Mouse (Mus musculus): ENCODE results near the gene Atp1a2.

Gene Atp1a2

GRCm38 (mm10) chr1:172305153-172305552, 7.3 kb upstream of the Atp1a2 start:
- DNase-seq (ENCODE audit: low read depth, low spot score) = no peak

DNA sequence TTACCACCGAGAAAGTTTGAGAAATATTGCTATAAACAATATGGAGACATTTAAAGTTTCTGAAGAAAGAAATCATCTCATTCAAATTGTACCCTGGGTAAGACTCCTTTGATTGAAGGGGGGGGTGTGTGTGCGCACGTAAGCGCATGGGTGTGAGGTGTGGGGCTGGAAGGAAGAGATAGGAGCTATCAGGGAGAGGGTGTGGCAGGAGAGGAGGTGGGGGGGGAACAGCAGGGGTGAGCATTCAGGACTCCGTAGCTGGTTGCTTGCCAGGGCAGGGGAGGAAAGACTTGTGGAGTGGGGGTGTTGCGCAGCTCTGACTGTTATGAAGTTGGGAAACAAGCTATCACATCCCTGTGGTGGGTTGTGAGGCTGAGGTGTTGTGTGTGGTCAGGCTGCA, 6.6 kb upstream of the Atp1a2 start:
- DNase-seq (ENCODE audit: low read depth, low spot score) = no peak

GRCm38 (mm10) chr1:172302851-172303250, 5.0 kb upstream of the Atp1a2 start:
- no peak for DNase-seq (ENCODE audit: low read depth, low spot score)

- DNase-seq (ENCODE audit: low read depth, low spot score) = no peak
Measured at GRCm38 (mm10) chr1:172302311-172302710, 4.4 kb upstream of the Atp1a2 start.

- DNase-seq (ENCODE audit: low read depth, low spot score) = no peak
Measured at GRCm38 (mm10) chr1:172301180-172301579, 3.3 kb upstream of the Atp1a2 start.

GRCm38 (mm10) chr1:172300247-172300646, 2.4 kb upstream of the Atp1a2 start:
- no peak for DNase-seq (ENCODE audit: low read depth, low spot score)

DNA sequence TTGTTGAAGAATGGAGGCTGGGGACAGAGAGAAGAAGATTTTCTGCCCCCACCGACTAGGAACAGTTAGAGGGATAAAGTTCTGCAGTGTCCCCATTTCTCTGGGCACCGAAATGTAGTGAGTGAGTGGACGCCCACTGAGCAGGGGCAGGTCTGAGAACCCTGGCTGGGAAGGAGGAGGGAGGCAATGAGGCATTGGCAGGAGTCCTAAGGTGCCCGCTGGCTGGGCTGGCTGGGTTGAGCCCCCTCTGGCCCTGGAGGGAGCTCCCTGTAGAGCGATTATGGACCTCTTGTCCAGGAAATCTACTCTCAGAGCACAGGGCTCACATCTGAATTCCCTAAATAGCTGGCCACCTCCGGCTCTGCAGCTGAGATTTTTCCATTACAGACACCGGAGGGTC, 1.7 kb upstream of the Atp1a2 start:
- no peak for DNase-seq (ENCODE audit: low read depth, low spot score)

DNA sequence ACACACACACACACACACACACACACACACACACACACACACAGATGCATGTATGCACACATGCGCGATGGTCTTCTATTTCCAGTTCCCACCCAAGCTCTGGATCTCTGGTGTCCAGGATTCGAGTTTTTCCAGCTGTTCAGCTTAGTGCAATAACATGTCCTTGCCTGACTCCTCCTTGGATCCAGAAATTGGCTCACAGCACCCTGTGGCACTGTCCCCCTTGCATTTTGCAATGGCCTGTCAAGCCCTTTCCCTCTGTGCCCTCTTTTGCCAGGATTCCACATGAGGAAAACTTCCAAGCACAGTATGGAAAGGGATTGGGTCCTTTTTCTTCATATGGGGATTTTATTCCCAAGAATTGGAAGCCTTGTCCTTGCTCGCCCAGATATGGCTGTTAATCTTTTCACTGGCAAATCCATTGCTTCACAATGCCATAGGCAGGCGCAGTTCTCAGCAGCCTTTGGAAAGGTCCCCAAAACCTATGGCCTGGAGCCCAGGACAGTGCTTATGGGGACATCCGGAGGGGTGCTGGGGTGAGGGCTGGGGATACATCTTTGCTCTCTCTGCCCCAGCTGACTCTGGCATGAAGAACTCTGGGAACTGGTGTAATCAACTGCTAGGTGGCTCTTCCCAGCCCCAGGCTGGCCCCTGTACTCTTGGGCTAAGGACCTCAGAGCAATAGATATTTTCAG, 901 bp downstream of the Atp1a2 start:
- DNase-seq (ENCODE audit: low read depth, low spot score) = no peak

GRCm38 (mm10) chr1:172295751-172296197, 2.1 kb downstream of the Atp1a2 start:
- no peak for DNase-seq (ENCODE audit: low read depth, low spot score)

DNA sequence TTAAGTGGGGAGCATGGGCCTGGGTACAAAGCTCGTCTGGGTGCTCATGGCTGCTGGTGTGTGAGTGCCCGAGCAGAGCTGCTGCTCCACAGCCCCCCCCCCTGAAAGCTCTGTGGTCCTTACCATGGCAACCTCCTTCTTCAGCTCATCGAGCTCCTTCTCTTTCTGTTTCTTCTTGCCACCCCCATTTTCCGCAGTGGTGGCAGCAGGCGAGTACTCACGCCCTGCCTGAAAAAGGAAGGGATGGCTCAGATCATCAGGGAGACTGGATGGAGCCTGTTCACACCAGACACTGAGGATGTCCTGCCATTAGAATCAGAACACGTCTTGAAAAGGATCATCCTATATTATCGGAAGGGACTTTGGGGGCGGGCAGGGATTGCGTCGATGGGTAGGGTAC, 4.4 kb downstream of the Atp1a2 start:
- DNase-seq (ENCODE audit: low read depth, low spot score) = no peak

DNA sequence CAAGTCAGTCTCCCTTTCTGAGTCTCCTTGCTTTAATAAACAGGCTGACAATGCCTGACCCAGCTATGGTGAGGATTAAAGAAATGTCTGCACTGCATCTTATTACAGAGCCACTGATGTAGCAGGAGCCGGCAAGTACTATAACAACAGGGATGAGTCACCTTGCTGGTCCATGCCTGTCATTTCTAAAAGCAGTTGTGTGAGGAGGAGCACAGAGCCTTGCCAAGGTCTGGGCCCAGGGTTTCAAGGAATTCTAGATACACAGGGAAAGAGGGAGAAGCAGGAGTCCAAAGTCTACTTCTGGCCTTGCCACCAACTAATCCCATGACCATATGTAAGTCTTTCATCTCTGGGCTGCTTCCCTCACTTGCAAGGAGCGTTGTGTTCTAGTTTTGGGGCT, 5.0 kb downstream of the Atp1a2 start:
- no peak for DNase-seq (ENCODE audit: low read depth, low spot score)

DNA sequence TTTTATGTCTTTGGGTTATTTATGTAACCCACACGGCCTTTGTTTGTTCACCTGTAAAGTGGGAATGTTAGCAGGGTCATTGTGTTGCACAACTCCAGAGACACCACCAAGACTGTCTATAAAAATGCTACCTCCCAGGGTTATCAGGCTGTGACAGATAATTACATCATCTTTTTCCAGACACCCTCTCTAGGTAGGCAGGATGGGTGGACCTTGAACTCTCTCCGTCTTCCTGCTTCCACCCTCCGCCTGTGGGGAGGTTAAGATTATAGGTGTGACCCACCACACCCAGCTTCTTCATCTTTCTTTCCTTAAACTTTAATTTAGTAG, 8.3 kb downstream of the Atp1a2 start:
- DNase-seq (ENCODE audit: low read depth, low spot score) = no peak

DNA sequence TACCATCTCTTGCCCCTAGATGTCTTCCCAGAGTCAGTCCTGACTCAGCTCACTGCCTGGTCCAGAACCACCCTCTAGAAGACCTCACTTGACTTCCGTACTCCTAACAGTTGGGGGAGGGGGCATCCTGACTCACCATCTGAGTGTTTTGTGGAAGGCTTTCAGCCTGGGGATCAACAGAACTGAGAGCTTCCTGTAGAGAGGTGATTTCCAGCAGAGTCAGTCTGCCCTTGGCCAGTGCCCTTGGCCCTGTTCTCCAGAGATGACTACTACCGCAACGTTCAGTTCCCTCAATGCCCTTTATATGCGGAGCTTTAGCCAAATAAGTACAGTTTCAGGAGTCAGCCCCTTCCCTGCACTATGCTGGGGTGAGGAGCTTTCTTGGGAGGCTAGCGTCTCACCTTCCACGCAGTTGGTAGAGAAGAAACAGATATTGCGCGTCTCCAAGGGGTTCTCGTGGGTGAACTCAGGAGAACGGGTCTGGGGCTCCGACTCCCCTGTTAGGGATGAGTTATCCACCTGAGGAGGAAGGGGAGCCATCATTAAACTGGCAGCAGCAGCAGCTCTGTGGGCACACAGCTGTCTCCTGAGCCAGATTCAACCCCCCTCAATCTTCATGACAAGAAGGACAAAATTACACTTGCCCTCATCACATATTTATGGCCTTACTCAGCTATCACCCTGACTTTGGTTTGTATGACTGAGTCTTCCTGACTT, 8.8 kb downstream of the Atp1a2 start:
- DNase-seq (ENCODE audit: low read depth, low spot score) = no peak

DNA sequence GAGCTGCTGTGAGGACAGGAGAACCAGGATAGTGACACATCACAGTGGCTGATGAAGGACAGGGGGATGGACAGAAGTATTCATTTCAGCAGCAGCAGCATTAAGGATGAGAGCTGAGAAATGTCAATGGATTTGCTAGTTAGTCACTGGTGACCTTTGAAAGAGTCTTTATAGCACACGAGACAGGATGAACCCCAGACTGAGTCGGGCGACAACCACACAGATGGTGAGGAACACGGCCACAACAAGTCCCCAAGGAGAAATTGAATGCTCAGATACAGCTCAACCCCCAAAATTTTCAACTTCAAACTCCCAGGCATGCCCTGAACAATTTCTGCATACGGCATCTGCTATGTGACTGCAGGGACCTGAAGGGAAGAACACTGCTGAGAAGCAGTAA, 11.1 kb downstream of the Atp1a2 start:
- DNase-seq (ENCODE audit: low read depth, low spot score) = no peak

DNA sequence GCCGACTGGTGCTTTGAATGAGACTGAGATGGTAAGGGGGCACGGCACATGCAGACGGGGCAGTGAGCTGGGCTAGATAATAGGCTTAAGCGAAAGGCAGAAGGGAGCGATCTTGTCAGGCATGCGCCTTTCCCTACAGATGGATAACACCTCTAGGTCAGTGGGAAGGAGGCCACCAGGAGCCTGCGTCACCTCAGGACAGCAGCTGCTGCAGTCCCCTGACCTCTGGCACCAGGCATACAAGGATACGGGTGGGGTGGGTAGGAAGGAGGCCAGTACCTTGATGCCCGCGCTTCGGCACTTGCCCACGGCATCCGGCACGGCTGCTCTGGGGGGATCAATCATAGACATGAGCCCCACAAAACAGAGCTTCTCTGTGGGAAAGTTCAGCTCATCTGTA, 13.6 kb downstream of the Atp1a2 start:
- DNase-seq (ENCODE audit: low read depth, low spot score) = no peak

DNA sequence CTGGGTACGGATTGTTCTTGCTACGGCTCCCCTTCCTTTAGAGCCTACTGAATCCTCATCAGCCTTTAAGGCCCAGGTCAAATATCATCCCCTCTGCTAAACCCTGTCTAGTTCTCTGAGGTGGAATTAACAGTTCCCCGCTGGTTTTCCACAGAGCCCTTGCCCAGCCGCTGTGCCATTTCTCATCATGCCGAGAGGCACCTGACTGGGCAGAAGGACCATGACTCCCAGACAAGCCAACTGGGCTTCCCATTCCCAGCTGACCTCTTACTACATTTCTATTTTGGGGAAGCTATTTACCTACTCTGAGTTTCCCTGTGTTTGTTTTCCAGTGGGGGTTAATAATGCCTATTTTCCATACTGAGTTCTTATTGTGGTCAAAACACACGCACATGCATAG, 14.8 kb downstream of the Atp1a2 start:
- no peak for DNase-seq (ENCODE audit: low read depth, low spot score)

- no peak for DNase-seq (ENCODE audit: low read depth, low spot score)
Measured at GRCm38 (mm10) chr1:172281522-172282254, 16.2 kb downstream of the Atp1a2 start.

DNA sequence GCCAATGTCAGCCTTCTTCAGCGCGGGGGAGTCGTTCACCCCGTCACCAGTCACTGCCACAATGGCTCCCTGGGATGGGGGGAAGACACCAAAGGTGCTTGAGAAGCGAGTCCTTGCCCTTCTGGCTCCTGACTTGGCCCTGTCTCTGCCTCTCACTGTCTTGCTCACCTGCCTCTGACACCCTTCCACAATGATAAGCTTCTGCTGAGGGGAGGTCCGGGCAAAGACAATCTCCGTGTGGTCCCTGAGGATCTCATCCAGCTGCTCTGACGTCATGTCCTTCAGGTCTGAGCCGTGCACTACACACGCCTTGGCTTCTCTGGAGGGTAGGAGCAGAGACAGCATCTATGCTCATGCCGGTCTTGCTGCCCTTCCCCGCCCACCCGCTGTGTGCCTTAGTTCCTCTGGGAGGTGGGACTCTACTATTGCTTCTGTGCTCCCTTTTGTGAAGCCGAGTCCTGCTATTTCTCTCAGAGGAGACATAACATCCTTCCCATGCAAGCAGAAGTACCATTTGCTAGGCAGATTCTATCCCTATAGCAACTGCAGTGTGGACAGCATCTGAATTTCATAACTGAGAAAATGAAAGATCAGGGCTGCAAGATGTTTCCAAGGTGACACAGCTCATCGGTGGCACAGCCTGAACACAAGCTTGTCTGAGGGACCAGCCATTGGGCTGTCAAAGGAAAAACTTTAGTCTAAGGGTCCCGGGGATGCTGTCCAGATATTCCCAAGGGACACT, 17.9 kb downstream of the Atp1a2 start:
- no peak for DNase-seq (ENCODE audit: low read depth, low spot score)

- DNase-seq (ENCODE audit: low read depth, low spot score) = no peak
Measured at GRCm38 (mm10) chr1:172278328-172278727, 19.5 kb downstream of the Atp1a2 start.

GRCm38 (mm10) chr1:172277172-172277571, 20.7 kb downstream of the Atp1a2 start:
- no peak for DNase-seq (ENCODE audit: low read depth, low spot score)

GRCm38 (mm10) chr1:172274547-172274946, 23.3 kb downstream of the Atp1a2 start:
- DNase-seq (ENCODE audit: low read depth, low spot score) = no peak

DNA sequence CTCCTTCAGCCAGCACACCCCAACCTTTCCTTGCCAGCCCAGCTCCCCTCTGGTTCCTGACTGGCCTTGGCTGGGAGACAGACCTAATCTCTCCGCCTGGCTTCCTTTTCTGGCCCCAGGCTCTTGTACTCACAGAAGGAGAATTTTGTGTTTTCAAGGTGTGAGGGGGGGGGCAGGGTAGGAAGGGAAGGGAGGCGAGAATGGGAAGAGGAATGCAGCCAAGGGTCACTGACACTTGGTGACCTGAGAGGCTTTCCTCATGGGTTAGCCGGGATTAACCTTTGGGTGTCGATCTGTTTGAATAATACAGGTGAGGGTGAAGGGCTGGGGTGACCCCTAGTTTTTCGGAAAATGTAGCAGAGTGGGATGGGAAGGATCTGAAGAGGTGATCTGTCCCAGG, 23.7 kb downstream of the Atp1a2 start:
- DNase-seq (ENCODE audit: low read depth, low spot score) = no peak

Data from c-Kit-negative CD71-positive TER-119-positive erythroid progenitor cells, embryonic 14.5 days (primary cell).